Mouse (Mus musculus) adipose tissue, adult 10 weeks (tissue): ENCODE results near the gene Ginm1. TPM values are rescaled to one million over a fixed set of nuclear protein-coding genes. Genes with fewer than 3 reads are reported as not detected.

ENCODE experiments used
- polyA plus RNA-seq: library from polyadenylated mRNA; stranded (reverse); fragments of 350-450 nt; fragmentation: Illumina TruSeq; extraction: RNeasy Lipid Tissue Mini Kit (QIAGEN cat#74804); gene quantifications from one replicate; pipeline ENCODE4 v1.2.3, GENCODE M21; 2014; ENCODE audit warnings: low read depth, low replicate concordance

Gene Ginm1
- polyA plus RNA-seq = 134 TPM

GRCm38 (mm10) chr10:7792751-7793385 lies at the start of gene Ginm1, which contains the start of gene Ppil4:
Ginm1 (minus strand) TSS chr10:7792824.
Ppil4 (plus strand) TSS chr10:7792891.

DNA sequence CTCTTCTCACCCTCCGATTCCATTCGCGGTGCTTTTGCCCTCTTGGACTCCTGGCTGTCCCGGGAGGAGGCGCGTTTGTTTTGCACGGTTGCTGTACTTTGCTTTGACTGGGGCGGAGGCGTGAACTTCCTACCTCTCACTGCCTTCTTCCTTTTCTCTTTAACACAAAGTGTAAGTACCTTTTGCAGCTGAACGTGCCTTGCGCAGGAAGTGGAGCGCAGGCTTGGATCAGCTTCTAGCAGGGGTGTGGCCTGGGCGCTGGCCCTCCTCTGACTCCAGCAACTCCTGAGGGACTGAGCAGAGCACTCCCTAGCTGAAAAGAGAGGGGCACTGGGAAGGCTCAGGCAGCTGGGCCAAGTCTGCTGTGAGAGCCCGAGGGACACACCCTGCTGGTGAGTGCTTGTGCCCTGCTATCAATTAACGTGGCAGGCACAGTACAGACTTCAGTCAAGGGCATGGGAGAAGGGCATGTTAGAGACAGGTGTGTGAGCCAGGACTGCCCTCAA lies 39.6 kb upstream of the Ginm1 start, which contains the start of gene Zc3h12d:
TSS of gene Zc3h12d (plus strand) at position 300 of the 506 bp plus-strand sequence.

GRCm38 (mm10) chr10:7725751-7726500 lies 66.7 kb downstream of the Ginm1 start, which contains the start of gene Katna1:
Katna1 (plus strand) TSS chr10:7726000.

Other genes starting within 250 kb of the Ginm1 start
- gene Lrp11, start 203.0 kb downstream of the Ginm1 start, polyA plus RNA-seq = 3.0 TPM
- gene Nup43, start 125.3 kb downstream of the Ginm1 start, polyA plus RNA-seq = 10.9 TPM
- 58.7 TPM for gene Pcmt1, start 111.7 kb downstream of the Ginm1 start, polyA plus RNA-seq
- 19.4 TPM for gene Lats1, start 111.6 kb downstream of the Ginm1 start, polyA plus RNA-seq
- gene Katna1, start 66.8 kb downstream of the Ginm1 start, polyA plus RNA-seq = 24.2 TPM
- gene Ppil4, start 67 bp upstream of the Ginm1 start, polyA plus RNA-seq = 27.9 TPM
- 1.4 TPM for gene Zc3h12d, start 39.6 kb upstream of the Ginm1 start, polyA plus RNA-seq
- gene Tab2, start 163.4 kb upstream of the Ginm1 start, polyA plus RNA-seq = 52.0 TPM